Mouse (Mus musculus) ovary, postnatal 10 days (tissue): ENCODE measurements around the gene Gpatch8.

Source experiments
- DNase-seq: peaks from one replicate; pipeline ENCODE4 v3.0.0; 2022; ENCODE audit warnings: low spot score

Gpatch8 gene

GRCm38 (mm10) chr11:102433866-102434265 lies 122.3 kb downstream of the Gpatch8 start:
- no peak for DNase-seq

GRCm38 (mm10) chr11:102432896-102433295 lies 123.3 kb downstream of the Gpatch8 start:
- no peak for DNase-seq

- no peak for DNase-seq
Measured at GRCm38 (mm10) chr11:102432115-102432843, 123.9 kb downstream of the Gpatch8 start.

GRCm38 (mm10) chr11:102431728-102432114 lies 124.5 kb downstream of the Gpatch8 start:
- DNase-seq, result no peak

GRCm38 (mm10) chr11:102431018-102431645 lies 125.1 kb downstream of the Gpatch8 start:
- DNase-seq, result no peak

GRCm38 (mm10) chr11:102430121-102431017 lies 125.8 kb downstream of the Gpatch8 start, which contains the start of gene Grn:
Gene Grn (plus strand): TSS chr11:102430315.
- peak; percentile 72 for DNase-seq

- DNase-seq, result no peak
Measured at GRCm38 (mm10) chr11:102429551-102429950, 126.6 kb downstream of the Gpatch8 start.

- DNase-seq, result no peak
Measured at GRCm38 (mm10) chr11:102428981-102429540, 127.1 kb downstream of the Gpatch8 start.
